Mouse (Mus musculus): ENCODE measurements around the gene Pibf1. TPM values are rescaled to one million over a fixed set of nuclear protein-coding genes. Genes with fewer than 3 reads are reported as not detected.

Pibf1 gene
- polyA plus RNA-seq, 1 experiment from 2014 or later, result 23.6 TPM

- 57% methylated on average over 5 of the region's 5 CpGs for WGBS
- no peak for ATAC-seq (ENCODE audit: low FRiP score)
- no peak overlapping the region for H3K27ac ChIP-seq (ENCODE audit: low read depth, low read length)
Observed at GRCm38 (mm10) chr14:99266749-99267148, 167.5 kb downstream of the Pibf1 start.

GRCm38 (mm10) chr14:99274056-99274455 is 174.8 kb downstream of the Pibf1 start:
- no peak overlapping the region for H3K4me2 ChIP-seq (replicated peaks; ENCODE audit: low read depth, low read length)
- ATAC-seq (ENCODE audit: low FRiP score) (no peak), DNase-seq (ENCODE audit: low spot score) (no peak)
- H3K9ac ChIP-seq (ENCODE audit: low read depth, low read length), result no peak overlapping the region
- H3K27me3 ChIP-seq (ENCODE audit: control insufficient read depth, insufficient read depth, low read length), result no peaks in the 10 kb centered on the region
- no peak overlapping the region for H3K27ac ChIP-seq (ENCODE audit: low read depth, low read length)
- no peaks in the 10 kb centered on the region for H3K4me1 ChIP-seq (replicated peaks; ENCODE audit: control insufficient read depth, insufficient read depth, low read length)
- no peaks in the 10 kb centered on the region for H3K9me3 ChIP-seq (ENCODE audit: control insufficient read depth, low read length)
- WGBS, result 79% methylated on average over 2 of the region's 2 CpGs
- no peaks in the 10 kb centered on the region for H3K36me3 ChIP-seq (ENCODE audit: control insufficient read depth, insufficient read depth, low read length)
- no peak overlapping the region for H3K4me3 ChIP-seq (ENCODE audit: low read depth, low read length)

More at GRCm38 (mm10) chr14:99266749-99267148, 167.5 kb downstream of the Pibf1 start:
- no peak for DNase-seq (ENCODE audit: low spot score)
- Histone ChIP-seq H3K9me3 (ENCODE audit: control insufficient read depth, low read length) (no peaks in the 10 kb centered on the region), H3K9ac (ENCODE audit: low read depth, low read length) (no peak overlapping the region), H3K4me3 (ENCODE audit: low read depth, low read length) (no peak overlapping the region), H3K36me3 (ENCODE audit: control insufficient read depth, insufficient read depth, low read length) (no peaks in the 10 kb centered on the region), H3K4me2 (replicated peaks; ENCODE audit: low read depth, low read length) (no peak overlapping the region), H3K27me3 (ENCODE audit: control insufficient read depth, insufficient read depth, low read length) (no peaks in the 10 kb centered on the region), H3K4me1 (replicated peaks; ENCODE audit: control insufficient read depth, insufficient read depth, low read length) (no peaks in the 10 kb centered on the region)

GRCm38 (mm10) chr14:99275827-99276226 is 176.6 kb downstream of the Pibf1 start:
- WGBS, result 39% methylated on average over 4 of the region's 4 CpGs
- H3K4me1 ChIP-seq (replicated peaks; ENCODE audit: control insufficient read depth, insufficient read depth, low read length), result no peaks in the 10 kb centered on the region
- H3K4me3 ChIP-seq (ENCODE audit: low read depth, low read length), result no peak overlapping the region
- H3K27ac ChIP-seq (ENCODE audit: low read depth, low read length), result no peak overlapping the region
- H3K9ac ChIP-seq (ENCODE audit: low read depth, low read length), result no peak overlapping the region
- H3K9me3 ChIP-seq (ENCODE audit: control insufficient read depth, low read length), result no peaks in the 10 kb centered on the region
- H3K4me2 ChIP-seq (replicated peaks; ENCODE audit: low read depth, low read length), result no peak overlapping the region
- no peaks in the 10 kb centered on the region for H3K27me3 ChIP-seq (ENCODE audit: control insufficient read depth, insufficient read depth, low read length)
- DNase-seq (ENCODE audit: low spot score) (no peak), ATAC-seq (ENCODE audit: low FRiP score) (no peak)
- no peaks in the 10 kb centered on the region for H3K36me3 ChIP-seq (ENCODE audit: control insufficient read depth, insufficient read depth, low read length)

- H3K36me3 ChIP-seq (ENCODE audit: control insufficient read depth, insufficient read depth, low read length), result no peaks in the 10 kb centered on the region
- ATAC-seq (ENCODE audit: low FRiP score) (no peak), DNase-seq (ENCODE audit: low spot score) (no peak)
- no peaks in the 10 kb centered on the region for H3K4me1 ChIP-seq (replicated peaks; ENCODE audit: control insufficient read depth, insufficient read depth, low read length)
- no peak overlapping the region for H3K4me2 ChIP-seq (replicated peaks; ENCODE audit: low read depth, low read length)
- H3K27me3 ChIP-seq (ENCODE audit: control insufficient read depth, insufficient read depth, low read length), result no peaks in the 10 kb centered on the region
- H3K9ac ChIP-seq (ENCODE audit: low read depth, low read length), result no peak overlapping the region
- whole genome bisulfite sequencing, result 14% methylated on average over 9 of the region's 9 CpGs
- no peak overlapping the region for H3K4me3 ChIP-seq (ENCODE audit: low read depth, low read length)
- H3K27ac ChIP-seq (ENCODE audit: low read depth, low read length), result no peak overlapping the region
- no peaks in the 10 kb centered on the region for H3K9me3 ChIP-seq (ENCODE audit: control insufficient read depth, low read length)
Observed at GRCm38 (mm10) chr14:99278312-99278711, 179.1 kb downstream of the Pibf1 start.

- no peak for ATAC-seq (ENCODE audit: low FRiP score)
- Histone ChIP-seq H3K27ac (ENCODE audit: low read depth, low read length) (no peak overlapping the region), H3K9ac (ENCODE audit: low read depth, low read length) (no peak overlapping the region), H3K27me3 (ENCODE audit: control insufficient read depth, insufficient read depth, low read length) (no peaks in the 10 kb centered on the region), H3K36me3 (ENCODE audit: control insufficient read depth, insufficient read depth, low read length) (no peaks in the 10 kb centered on the region), H3K4me1 (replicated peaks; ENCODE audit: control insufficient read depth, insufficient read depth, low read length) (no peaks in the 10 kb centered on the region), H3K4me2 (replicated peaks; ENCODE audit: low read depth, low read length) (no peak overlapping the region), H3K9me3 (ENCODE audit: control insufficient read depth, low read length) (no peaks in the 10 kb centered on the region), H3K4me3 (ENCODE audit: low read depth, low read length) (no peak overlapping the region)
- 52% methylated on average over 12 of the region's 12 CpGs for WGBS
- DNase-seq (ENCODE audit: low spot score), result no peak
Observed at GRCm38 (mm10) chr14:99278763-99279486, 179.7 kb downstream of the Pibf1 start.

- no peak overlapping the region for H3K27ac ChIP-seq (ENCODE audit: low read depth, low read length)
- ATAC-seq (ENCODE audit: low FRiP score) (no peak), DNase-seq (ENCODE audit: low spot score) (no peak)
- H3K36me3 ChIP-seq (ENCODE audit: control insufficient read depth, insufficient read depth, low read length), result no peaks in the 10 kb centered on the region
- no peak overlapping the region for H3K4me3 ChIP-seq (ENCODE audit: low read depth, low read length)
- no peak overlapping the region for H3K4me2 ChIP-seq (replicated peaks; ENCODE audit: low read depth, low read length)
- no peaks in the 10 kb centered on the region for H3K9me3 ChIP-seq (ENCODE audit: control insufficient read depth, low read length)
- H3K4me1 ChIP-seq (replicated peaks; ENCODE audit: control insufficient read depth, insufficient read depth, low read length), result no peaks in the 10 kb centered on the region
- no peaks in the 10 kb centered on the region for H3K27me3 ChIP-seq (ENCODE audit: control insufficient read depth, insufficient read depth, low read length)
- WGBS, result 76% methylated on average over 5 of the region's 5 CpGs
- no peak overlapping the region for H3K9ac ChIP-seq (ENCODE audit: low read depth, low read length)
Observed at GRCm38 (mm10) chr14:99280399-99280798, 181.2 kb downstream of the Pibf1 start.

GRCm38 (mm10) chr14:99280825-99281433 is 181.7 kb downstream of the Pibf1 start:
- H3K9me3 ChIP-seq (ENCODE audit: control insufficient read depth, low read length), result no peaks in the 10 kb centered on the region
- H3K9ac ChIP-seq (ENCODE audit: low read depth, low read length), result no peak overlapping the region
- H3K4me1 ChIP-seq (replicated peaks; ENCODE audit: control insufficient read depth, insufficient read depth, low read length), result no peaks in the 10 kb centered on the region
- no peaks in the 10 kb centered on the region for H3K27me3 ChIP-seq (ENCODE audit: control insufficient read depth, insufficient read depth, low read length)
- no peak overlapping the region for H3K4me3 ChIP-seq (ENCODE audit: low read depth, low read length)
- H3K36me3 ChIP-seq (ENCODE audit: control insufficient read depth, insufficient read depth, low read length), result no peaks in the 10 kb centered on the region
- ATAC-seq (ENCODE audit: low FRiP score), result no peak
- 88% methylated on average over 5 of the region's 5 CpGs for WGBS
- H3K27ac ChIP-seq (ENCODE audit: low read depth, low read length), result no peak overlapping the region
- H3K4me2 ChIP-seq (replicated peaks; ENCODE audit: low read depth, low read length), result no peak overlapping the region
- DNase-seq (ENCODE audit: low spot score), result no peak

GRCm38 (mm10) chr14:99285486-99285885 is 186.3 kb downstream of the Pibf1 start:
- Histone ChIP-seq H3K27me3 (ENCODE audit: control insufficient read depth, insufficient read depth, low read length) (no peaks in the 10 kb centered on the region), H3K36me3 (ENCODE audit: control insufficient read depth, insufficient read depth, low read length) (no peaks in the 10 kb centered on the region), H3K9me3 (ENCODE audit: control insufficient read depth, low read length) (no peaks in the 10 kb centered on the region), H3K9ac (ENCODE audit: low read depth, low read length) (no peak overlapping the region), H3K4me2 (replicated peaks; ENCODE audit: low read depth, low read length) (no peak overlapping the region), H3K27ac (ENCODE audit: low read depth, low read length) (no peak overlapping the region), H3K4me1 (replicated peaks; ENCODE audit: control insufficient read depth, insufficient read depth, low read length) (no peaks in the 10 kb centered on the region), H3K4me3 (ENCODE audit: low read depth, low read length) (no peak overlapping the region)
- DNase-seq (ENCODE audit: low spot score) (no peak), ATAC-seq (ENCODE audit: low FRiP score) (no peak)
- WGBS, result 92% methylated on average over 4 of the region's 4 CpGs

GRCm38 (mm10) chr14:99292176-99292575 is 193.0 kb downstream of the Pibf1 start:
- no peaks in the 10 kb centered on the region for H3K9me3 ChIP-seq (ENCODE audit: control insufficient read depth, low read length)
- no peak overlapping the region for H3K9ac ChIP-seq (ENCODE audit: low read depth, low read length)
- H3K36me3 ChIP-seq (ENCODE audit: control insufficient read depth, insufficient read depth, low read length), result no peaks in the 10 kb centered on the region
- H3K27me3 ChIP-seq (ENCODE audit: control insufficient read depth, insufficient read depth, low read length), result no peaks in the 10 kb centered on the region
- no peak for ATAC-seq (ENCODE audit: low FRiP score)
- no peaks in the 10 kb centered on the region for H3K4me1 ChIP-seq (replicated peaks; ENCODE audit: control insufficient read depth, insufficient read depth, low read length)
- no peak for DNase-seq (ENCODE audit: low spot score)
- H3K4me2 ChIP-seq (replicated peaks; ENCODE audit: low read depth, low read length), result no peak overlapping the region
- 95% methylated on average over 5 of the region's 5 CpGs for WGBS
- no peak overlapping the region for H3K4me3 ChIP-seq (ENCODE audit: low read depth, low read length)
- no peak overlapping the region for H3K27ac ChIP-seq (ENCODE audit: low read depth, low read length)
